Mouse (Mus musculus) lung, postnatal 4 days (tissue): ENCODE results near the gene Pla2g6.

Experiments
- DNase-seq, 2 experiments: peaks; one replicate each; pipeline ENCODE4 v3.0.0; 2021

Pla2g6 gene

DNA sequence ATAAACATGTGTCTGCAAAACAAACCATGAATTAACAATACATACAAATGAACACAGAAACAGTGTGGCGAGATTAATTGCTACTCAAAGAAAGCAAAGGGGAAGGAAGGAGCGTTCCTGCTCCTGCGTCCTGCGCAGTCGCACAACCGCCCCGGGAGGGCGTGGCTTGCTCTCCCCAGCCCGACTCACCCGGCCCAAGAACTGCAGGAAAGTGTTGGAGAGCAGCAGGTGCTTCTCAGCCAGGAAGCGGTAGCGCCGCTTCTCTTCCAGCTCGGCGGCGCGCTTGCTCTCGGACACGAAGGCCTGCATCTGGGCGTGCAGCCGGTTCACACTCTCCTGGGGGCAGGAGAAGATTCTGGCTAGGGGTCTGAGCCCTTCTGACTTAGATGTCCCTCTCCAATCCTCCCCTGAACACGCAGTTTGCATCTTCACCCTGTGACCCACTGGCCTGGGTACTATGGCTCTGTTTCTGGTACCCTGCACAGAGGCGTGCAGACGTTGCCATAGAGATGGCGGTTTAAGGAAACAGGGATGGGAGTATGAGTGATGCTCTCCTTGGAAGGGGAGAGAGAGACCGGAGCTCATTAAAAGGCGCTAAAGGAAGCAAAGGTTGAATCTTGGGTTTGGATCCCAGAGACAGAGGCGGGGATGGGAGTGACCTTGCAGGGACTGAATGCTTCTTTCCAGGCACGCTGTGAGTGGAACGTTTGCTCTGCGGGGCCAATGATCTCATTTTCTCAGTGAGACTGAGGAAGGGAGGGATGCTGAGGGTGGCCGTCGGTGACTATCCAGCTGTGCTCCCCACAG lies 57.7 kb downstream of the Pla2g6 start:
- peak; percentile 86 to 87 for DNase-seq

DNA sequence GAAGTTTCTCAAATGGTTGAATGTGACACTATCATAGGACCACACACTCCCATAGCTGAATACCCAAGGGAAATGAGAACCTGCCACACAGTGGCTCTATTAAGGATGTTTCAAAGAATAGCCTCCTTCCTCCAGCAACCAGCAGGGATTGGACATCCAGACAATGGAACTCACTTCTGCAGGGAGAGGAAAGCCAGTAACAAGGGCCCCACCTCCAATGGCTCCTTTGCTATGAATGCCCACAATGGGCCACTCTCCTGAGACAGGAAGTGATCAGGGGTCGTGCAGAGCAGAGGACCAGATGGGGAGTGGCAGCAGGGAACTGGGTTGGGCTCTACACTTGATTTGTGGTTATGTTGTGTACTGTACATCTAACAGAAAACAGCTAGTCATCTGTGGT lies 59.7 kb downstream of the Pla2g6 start:
- DNase-seq = no peak

DNA sequence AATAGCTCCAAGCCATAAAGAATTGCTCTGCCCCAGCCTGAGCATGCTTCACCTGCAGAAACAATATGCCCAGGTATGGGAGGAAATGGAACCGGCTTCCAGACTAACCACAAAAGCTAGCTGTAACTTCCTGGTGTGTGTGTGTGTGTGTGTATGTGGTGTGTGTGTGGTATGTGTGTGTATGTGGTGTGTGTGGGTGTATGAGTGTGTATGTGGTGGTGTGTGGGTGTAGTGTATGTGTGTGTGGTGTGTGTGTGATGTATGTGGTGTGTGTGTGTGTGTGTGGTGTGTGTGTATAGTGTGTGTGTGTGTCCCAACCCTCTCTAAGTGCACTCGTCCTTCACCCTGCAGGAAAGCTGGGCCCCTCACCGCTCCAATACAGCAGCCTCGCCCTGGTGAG lies 62.8 kb downstream of the Pla2g6 start:
- DNase-seq = no peak

DNA sequence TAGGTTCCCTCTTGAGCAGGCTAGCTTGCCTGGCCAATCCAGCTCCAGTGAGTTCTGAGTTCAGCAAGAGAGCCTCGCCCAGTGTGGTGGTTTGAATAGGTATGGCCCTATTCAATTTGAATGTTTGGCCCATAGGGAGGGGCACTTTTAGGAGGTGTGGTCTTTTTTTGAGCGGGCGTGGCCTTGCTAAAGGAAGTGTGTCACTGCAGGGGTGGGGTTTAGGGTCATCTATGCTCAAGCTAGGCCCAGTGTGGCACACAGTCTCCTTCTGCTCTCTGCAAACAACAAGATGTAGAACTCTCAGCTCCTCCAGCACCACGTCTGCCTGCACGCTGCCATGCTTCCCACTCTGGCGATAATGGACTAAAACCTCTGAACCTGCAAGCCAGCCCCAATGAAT lies 64.5 kb downstream of the Pla2g6 start:
- no peak for DNase-seq

- no peak for DNase-seq
Measured at GRCm38 (mm10) chr15:79262786-79263309, 65.3 kb downstream of the Pla2g6 start.

- DNase-seq = peak in 1 of 2 experiments; percentile 29
Measured at GRCm38 (mm10) chr15:79262375-79262774, 65.8 kb downstream of the Pla2g6 start.

DNA sequence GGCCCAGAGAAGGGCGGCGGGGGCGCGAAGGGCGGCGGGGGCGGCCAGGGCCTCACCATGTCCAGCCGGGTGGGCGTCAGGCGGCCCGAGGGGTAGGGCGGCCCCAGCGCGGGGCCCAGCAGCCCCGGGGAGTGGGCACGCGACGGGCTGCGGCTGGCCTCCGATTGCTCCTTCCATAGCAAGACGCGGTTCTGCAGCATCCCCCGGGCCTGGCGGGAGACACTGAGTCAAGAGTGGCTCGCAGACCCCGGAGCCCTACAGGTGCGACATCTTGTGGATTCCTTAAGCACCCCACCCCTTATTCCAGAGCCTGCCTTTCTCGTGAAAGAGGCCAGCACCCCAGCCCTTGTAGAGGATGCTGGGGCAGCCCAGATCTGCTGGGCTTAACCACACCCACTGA lies 66.4 kb downstream of the Pla2g6 start:
- DNase-seq = no peak

GRCm38 (mm10) chr15:79261095-79261725 lies 67.0 kb downstream of the Pla2g6 start:
- peak; percentile 48 to 53 for DNase-seq

DNA sequence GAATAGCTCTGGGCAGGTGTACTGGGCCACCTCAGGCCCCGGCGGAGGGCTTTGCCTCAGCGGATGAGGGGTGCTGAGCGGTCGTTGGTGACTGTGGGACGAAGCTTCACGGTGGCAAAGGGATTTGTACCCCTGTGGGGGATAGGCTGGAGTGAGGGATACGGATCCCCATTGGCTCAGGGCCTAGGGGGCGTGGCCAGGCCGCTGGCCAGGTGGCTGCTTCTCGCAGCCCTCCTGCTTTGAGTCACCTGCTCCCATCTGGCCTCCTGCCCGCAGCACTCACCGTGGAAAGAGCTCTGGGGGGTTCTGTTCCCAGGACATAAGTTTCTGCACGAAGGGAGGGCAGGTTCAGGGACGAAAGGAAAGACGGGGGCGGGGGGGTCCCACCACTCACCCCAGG lies 69.7 kb downstream of the Pla2g6 start:
- DNase-seq = peak; percentile 35 to 50

- no peak for DNase-seq
Measured at GRCm38 (mm10) chr15:79254661-79255060, 73.5 kb downstream of the Pla2g6 start, which contains the start of gene Slc16a8. TSS of gene Slc16a8 (minus strand) at chr15:79254761.

GRCm38 (mm10) chr15:79252580-79252979 lies 75.6 kb downstream of the Pla2g6 start:
- no peak for DNase-seq

GRCm38 (mm10) chr15:79251781-79252491 lies 76.3 kb downstream of the Pla2g6 start:
- peak; percentile 16 to 34 for DNase-seq

GRCm38 (mm10) chr15:79251168-79251567 lies 77.0 kb downstream of the Pla2g6 start:
- DNase-seq = no peak

DNA sequence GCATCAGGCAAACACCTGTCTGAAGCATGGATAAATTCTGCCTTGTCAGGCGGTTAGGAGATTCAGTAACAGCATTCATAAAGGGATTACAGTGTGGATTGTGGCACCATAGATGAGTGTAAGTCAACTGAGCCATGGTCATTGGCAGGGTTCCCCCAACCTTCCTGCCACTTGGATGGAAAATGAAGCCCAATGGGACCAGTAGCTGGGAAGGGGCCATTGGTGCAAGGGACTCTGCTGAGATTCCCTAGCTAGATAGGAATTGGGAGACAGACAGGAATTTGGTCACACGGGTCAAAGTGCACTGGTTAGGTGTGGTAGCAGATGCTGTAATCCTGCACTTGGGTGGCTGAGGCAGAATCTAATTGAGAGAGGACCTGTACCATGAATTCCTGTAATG lies 78.0 kb downstream of the Pla2g6 start:
- no peak for DNase-seq

GRCm38 (mm10) chr15:79245321-79245720 lies 82.9 kb downstream of the Pla2g6 start:
- DNase-seq = no peak

DNA sequence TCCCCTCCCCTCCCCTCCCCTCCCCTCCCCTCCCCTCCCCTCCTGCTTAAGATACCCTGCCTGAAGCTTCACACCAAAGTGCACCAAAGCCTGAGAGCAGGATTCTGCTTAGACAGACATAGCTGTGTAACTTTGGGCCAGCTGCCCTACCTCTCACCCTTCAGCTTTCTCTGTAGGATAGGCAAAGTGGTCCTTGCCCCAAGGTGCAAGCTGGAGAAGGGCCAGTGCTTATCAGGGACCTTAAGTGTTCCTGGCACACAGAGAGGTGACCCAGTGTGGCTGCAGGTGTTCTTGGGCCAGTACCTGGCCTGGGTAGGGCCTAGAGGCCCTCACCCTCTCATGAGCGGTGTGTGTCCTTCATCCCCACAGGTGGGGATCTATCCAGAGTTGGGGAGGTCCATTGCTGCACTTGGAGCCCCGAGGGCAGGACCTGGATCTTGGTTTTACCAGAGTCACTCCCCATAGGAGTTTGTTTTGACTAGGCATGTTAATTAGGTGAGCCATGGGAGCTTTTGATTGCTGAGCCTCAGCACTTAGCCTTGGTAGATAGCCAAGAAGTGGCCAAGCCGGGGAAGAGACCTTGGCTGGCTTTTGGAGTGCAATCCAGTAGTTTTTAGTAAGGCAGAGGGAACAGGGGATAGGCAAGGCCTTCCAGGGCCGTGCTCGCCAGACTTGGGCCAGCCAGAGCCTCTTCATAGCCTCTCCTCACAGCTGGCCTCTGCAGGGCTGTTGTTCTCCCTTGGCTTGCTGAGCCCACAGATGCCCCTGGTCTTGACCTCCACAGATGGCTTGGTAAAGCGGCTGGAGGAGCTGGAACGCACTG lies 83.9 kb downstream of the Pla2g6 start:
- DNase-seq = peak in 1 of 2 experiments; percentile 32

DNA sequence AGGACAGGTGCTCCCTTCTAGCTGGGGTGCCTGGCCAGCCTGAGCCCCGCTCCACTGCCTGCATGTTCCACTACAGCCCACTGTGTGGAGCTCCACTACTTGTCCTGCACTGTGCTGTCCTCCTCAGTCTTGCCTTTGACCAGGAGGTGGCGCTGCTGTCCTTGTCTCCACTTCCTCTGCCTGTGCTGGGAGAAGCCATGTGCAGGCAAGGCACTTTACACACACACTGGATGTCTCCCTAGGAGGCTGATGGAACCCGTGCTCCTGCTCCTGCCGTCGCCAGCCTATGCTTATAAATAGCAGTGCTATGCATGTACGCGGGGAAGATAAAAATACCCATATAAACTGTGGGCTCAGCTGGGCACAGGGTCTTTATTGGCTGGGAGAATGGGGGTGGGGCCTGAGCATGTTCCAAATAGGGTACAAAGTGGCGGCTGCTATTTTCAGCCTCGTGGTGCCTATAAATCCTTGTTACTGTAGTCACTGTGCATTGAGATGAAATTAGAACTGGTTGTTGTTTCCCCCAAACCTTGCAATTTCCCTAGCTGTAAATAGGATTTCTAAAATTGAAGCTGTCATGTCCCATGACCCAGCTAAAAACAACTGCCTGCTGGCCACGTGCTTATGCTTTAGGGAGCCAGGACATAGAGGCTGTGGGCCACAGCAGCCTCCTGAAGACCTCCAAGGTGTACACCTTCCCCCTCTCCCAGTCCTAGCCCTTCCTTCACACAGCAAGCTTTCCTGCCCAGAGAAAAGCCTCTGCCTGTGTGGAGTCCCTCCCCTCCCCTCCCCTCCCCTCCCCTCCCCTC lies 84.8 kb downstream of the Pla2g6 start:
- peak; percentile 94 to 96 for DNase-seq

- DNase-seq = peak in 1 of 2 experiments; percentile 27
Measured at GRCm38 (mm10) chr15:79242574-79243233, 85.5 kb downstream of the Pla2g6 start.

GRCm38 (mm10) chr15:79238036-79238435 lies 90.2 kb downstream of the Pla2g6 start:
- no peak for DNase-seq
